ENCODE assay signal across 15 mouse cellular contexts in the genomic region with DNA sequence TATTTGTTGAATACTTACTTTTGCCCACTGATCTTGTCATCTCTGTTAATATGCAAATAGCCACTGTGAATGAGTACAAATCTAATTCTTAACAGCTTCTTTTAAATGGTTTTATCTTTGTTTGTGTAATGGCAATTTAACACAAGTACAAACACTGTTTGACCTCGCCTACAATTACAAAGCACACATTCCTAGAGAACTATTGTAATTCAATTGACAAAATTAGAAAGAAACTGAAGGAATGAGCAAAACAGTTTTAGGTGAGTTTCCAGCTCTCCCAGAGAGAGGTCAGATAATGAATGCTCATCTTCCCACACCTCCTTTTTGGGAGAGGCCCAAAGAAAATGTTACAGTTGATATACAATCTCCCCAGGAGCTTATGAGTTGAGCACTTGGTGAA.
"Had no signal": no experiment of that assay in that cellular context is flagged by ENCODE, and none has a peak within 500 bp of the region (broad histone marks: within the 10 kb centered on the region; RNA-seq: fewer than 3 reads in every experiment).

No protein-coding gene starts in this region.

- DNase-seq: gastrocnemius, adult 2 months; gastrocnemius, postnatal 10 days; gastrocnemius, postnatal 25 days; heart, adult 18-20 months; heart, postnatal 10 days; heart, postnatal 4 days; kidney, adult 18-20 months; kidney, adult 8-10 months; kidney, postnatal 10 days; kidney, postnatal 25 days; kidney, postnatal 4 days; layer of hippocampus, adult 9-11 months; layer of hippocampus, postnatal 36 days; liver; liver, embryonic 13.5 days had no signal
